Mouse (Mus musculus) embryonic fibroblast, embryonic 13.5 days (primary cell): ENCODE results near the gene Phf23.

Experiments used
- CTCF ChIP-seq: IDR thresholded peaks from 2 replicates; pipeline ENCODE4 v1.5.1; 2011; ENCODE audit warnings: mild to moderate bottlenecking, control low read depth, low read length, moderate library complexity, borderline replicate concordance; ENCODE audit not compliant: insufficient read depth
- POLR2A ChIP-seq: IDR thresholded peaks from 2 replicates; pipeline ENCODE4 v1.6.1; 2011; ENCODE audit warnings: low read depth, mild to moderate bottlenecking, control low read depth, low read length, moderate library complexity

GRCm38 (mm10) chr11:69990850-69991691, 4.5 kb upstream of the Phf23 start, which contains the start of gene Gabarap:
- TF ChIP-seq CTCF (no peak), POLR2A (peak; percentile 74)
